Mouse (Mus musculus): ENCODE results near the gene Eef1e1.
A peak's percentile ranks its signal among the peaks of the same experiment; 100 is the strongest.
"Not testable (repeated sequence)": the region's sequence is repeated elsewhere in the genome, so short reads cannot be mapped to it uniquely, and the experiment has no call there.

The Eef1e1 gene

DNA sequence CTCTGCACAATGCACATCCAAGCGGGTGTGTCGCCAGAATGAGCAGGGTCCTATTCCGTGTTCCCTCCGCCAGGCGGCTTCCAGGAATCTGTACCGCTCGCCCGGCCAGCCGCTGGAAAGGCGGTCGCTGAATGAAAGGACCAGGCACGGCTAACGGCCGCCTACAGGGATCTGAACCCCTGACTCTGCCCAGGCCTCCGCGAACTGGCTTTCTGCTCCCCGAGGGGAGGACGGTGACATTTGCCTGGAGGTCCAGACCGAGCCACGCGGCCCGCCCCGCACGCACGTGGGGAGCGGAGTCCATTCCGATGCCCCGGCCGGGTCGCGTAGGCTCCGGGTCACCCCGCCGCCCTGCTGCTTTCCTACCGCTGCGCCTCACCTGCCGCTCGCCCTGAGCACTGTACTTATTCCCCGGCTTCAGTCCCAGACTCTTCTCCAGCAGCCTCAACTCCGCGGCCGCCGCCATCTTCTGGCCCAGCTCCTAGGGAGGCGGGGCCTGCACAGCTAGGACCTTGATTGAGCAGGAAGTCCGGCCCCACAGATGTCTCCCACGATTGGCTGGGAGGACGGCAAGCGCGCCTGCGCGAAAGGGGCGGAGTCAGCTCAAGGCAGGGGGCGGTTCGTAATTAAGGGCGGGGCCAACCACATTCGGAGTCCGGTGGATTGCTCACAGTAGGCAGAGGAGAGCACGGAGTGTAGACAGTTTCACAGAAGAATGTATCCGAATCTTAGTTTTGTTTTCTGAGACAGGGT lies at the start of gene Eef1e1:
Eef1e1 (minus strand) TSS at position 531 of the 753 bp plus-strand sequence.
- peak; percentile 96 to 97 for DNase-seq

DNA sequence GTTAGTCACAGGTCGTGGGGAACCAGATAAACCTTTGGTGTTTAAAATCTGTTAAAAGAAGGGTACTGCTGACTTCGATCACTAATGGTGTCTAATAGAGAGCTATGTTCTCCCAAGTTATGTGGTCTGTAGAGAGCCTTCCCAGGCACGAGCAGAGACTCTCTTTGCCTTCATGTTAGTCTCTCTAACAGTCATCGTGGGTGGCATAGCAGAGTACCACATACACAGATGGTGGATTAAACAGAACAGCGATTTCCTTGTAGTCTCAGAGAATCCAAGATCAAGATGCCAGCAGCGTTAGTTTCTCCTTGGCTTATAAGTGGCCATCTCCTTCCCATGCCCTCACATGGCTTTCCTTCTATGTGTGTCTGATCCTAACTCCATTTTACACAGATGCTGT lies 32.0 kb upstream of the Eef1e1 start:
- DNase-seq, result no peak

DNA sequence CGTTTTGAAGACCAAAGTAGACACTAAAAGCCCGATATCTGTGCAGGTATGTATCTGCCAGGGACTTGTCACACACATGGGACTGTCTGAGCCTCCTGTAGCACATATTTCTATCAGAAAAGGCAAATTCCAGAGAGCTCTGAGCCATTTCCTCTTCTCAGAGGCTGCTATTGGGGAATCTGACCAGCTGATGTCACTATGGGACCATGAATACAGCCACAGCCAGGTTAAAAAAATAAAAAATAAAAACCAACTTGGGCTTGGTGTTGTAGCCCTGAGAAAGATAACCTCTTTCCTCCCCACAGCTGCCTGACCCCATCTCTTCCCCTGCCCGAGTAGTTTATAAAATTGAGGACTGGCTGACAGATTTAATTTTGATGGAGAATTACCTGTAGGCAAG lies 31.2 kb upstream of the Eef1e1 start:
- no peak for DNase-seq

DNA sequence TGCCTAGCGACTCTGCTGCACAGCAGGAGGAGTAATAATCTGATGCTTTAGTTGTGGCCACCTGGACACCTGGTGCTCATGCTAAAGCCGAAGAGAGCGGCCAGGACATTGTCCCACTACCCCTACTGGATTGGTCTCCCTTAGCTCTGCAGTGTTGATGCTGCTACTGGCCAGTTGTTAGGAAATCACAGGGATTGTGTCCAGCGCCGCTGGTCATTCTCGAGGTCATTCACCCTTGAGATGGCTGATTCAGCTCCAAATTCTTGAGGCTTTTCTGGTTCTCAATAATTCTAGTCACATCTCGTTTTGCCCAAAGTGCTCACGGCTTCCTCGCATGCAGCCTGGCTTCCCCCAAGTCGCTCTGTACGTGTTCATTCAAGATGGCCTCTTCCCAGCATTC lies 29.9 kb upstream of the Eef1e1 start:
- no peak for DNase-seq

DNA sequence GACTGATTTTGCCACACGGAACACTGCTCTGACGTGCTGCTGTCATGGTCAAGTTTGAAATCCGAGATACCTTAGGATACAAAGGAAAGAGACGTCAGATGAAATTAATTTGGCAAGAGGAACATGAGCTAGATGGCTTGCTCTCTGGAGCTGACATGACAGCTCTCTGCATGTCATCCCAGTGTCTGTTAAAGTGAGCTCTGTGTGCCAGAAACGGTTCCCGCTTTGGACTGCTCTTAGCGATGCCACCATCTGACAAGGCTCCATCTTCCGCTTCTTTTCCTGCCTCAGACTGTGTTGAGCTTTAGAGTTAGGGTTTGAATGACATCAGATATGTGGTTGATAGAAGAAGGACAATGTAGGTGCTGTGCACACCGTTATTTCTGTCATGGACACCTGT lies 13.5 kb upstream of the Eef1e1 start:
- no peak for DNase-seq

DNA sequence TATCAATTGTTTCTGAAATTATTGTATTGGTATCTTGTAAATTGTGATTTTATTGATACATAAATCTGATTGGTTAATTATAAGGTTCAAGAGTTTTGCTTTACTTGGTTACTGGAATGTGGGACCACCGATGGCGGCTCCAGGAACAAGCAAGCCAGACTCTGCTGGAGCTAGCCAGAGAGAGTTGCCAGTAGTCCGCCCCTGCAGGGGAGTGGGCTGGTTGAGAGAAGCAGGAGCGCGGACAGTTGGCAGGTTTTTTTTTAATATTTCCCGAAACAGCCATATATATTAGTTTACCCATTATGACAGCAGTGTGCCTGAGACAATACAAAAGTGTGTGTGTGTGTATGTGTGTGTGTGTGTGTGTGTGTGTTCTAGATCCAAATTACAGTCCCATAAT lies 12.6 kb upstream of the Eef1e1 start:
- DNase-seq, result not testable (repeated sequence)

DNA sequence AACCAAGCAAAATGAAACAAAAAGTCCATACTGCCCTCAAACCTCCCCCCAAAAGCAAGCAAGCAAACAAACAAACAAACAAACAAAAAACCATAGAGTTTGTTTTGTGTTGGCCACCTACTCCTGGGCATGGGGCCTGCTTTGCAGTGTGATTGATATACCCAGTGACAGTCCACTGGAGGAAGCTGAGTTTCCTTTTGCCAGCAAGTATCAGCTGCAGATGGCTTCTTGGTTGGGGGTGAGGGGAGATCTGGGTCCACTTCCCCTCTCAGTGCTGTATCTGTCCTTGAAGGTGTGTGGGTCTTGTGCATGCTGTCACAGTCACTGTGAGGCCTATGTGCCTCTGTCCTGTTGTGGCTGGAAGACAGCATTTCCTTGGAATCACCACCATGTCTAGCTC lies 11.2 kb upstream of the Eef1e1 start:
- DNase-seq, result no peak

GRCm38 (mm10) chr13:38668514-38668913 lies 9.7 kb upstream of the Eef1e1 start:
- peak; percentile 40 to 44 for DNase-seq

DNA sequence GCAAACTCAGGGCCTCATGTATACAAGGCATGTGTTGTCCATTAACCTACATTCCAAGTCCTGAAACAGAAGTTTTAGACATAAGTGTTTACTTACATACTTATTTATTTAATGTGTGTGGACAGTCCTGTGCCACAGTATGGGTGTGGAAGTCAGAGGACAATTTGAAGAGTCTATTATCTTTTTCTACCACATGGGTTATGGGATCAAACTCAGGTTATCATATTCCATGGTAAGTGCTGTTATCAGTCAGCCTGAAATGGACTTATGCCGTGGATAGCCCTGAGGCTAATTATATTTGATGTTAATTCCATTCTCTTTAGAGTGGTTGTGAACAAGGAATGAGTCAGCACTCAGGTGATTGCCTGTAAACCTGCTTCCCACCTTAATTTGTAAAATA lies 5.9 kb upstream of the Eef1e1 start:
- DNase-seq, result no peak

- no peak for DNase-seq
These were observed 772 bp upstream of the Eef1e1 start for GRCm38 (mm10) chr13:38659524-38660136.

DNA sequence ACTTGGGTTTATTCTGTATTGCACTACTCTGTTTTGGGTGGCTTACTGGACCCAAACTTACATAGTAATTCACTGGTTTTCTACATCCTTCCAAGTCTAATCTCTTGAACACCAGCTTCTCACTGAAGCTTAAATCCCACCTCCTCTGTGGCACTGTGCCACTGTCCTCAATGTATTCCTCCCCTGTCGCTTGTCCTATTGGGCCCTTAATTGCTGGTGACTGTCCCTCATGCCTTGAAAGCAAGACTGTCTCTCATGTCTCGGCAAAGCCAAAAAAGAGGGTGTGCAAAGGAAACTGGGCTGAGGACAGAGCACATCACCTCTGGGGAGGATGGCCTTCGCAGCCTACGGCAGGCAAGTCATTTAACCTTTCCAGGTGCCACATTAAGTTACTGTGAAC lies 993 bp downstream of the Eef1e1 start:
- no peak for DNase-seq

DNA sequence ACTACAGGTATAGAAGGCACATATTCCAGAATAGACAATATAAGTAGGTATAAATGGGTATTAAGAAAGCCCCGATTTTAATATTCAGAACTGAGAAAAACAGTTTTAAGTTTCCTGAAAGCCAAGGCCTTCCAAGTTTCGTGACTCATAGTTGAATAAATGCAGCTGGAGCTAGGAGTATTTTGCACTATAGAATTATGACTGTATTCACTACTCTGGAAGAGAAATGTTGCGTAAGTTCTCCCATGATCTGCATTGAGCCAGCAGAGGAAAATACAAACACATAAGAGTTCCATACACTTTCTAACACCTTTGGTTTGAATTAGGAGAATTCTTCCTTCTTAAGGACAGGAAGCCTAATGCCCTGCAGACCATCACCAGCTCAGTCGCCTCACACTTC lies 8.6 kb downstream of the Eef1e1 start:
- DNase-seq, result no peak

DNA sequence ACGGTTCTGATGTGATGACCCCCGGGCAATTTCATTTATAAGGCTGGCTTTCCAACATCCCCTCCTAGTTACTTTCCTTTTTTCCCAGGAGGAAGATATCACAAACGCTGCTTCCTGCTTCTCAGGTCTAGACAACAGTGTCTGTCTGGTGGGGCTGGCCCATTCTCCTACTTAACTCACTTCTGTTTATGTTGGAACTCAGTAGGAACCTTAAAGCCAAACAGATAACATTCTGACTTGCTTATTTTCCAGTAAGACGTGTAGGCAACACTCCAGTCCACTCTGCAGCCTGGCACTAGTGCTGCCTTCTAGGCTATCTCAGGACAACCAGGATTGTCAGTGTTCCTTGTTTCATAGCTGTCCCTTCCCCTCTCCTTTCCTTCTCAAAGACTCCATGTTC lies 9.8 kb downstream of the Eef1e1 start:
- peak; percentile 12 to 32 for DNase-seq

DNA sequence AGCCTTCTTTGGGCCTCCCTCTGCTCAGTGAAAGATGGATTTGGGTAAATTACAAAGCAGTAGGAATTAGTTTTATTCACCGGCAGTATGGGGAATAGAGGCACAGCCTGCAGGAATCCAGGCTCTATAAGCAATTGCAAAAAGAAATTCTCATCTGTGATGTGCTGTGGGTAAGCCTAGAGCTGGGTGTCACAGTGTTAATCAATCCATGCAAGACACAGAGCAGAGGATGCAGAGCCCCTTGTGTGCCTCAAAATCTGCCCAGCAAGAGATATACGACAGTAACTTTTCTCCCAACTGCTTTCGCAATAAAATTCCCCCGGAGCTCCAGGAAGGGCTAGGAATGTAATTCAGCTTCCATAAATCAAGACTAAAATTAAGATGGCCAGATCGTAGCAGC lies 17.4 kb downstream of the Eef1e1 start:
- DNase-seq, result no peak

GRCm38 (mm10) chr13:38640961-38641360 lies 17.9 kb downstream of the Eef1e1 start:
- DNase-seq, result no peak

DNA sequence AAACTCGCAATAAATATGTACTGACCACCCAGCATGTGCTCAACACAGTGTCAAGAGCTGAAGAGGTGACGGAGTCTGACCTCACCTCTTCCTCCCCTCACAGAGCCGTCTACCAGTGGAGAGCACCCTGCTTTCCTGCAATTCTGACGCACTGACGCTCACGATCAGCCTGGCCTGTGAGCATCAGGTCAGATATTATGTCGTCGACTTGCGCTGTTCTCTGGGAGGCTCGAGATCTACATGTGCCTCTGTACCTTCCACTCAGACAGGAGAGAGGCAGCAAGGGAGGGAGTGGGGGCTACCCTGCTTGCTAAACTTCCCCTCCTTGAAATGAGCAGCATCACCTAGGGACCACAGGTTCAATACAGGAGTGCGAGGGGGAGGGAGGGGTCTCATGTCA lies 20.2 kb downstream of the Eef1e1 start:
- no peak for DNase-seq

DNA sequence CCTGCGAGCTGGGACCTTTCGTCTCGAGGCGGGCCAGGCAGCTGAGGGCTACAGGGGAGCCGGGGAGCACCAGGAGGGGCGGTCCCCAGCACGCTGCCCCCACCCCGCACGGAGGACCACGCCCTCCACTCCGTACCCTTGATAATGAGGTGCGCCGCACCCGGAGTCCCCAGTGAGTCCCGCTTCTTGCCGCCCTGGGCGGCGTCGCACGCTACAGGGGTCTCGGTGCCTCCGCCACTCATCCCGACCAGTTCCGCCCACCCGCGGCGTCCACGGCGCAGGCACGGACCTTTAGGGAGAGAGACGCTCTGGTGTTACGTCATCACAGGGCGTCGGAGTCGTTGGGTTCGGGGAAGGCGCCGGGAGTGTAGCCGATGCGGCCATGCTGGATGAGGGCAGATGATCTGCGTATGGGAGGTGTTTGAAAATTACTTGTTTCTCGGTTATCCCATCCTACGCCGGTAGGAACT lies 24.0 kb downstream of the Eef1e1 start, which contains the start of gene Bloc1s5:
Bloc1s5 (minus strand) TSS at position 310 of the 470 bp plus-strand sequence.
- peak; percentile 93 to 95 for DNase-seq

- no peak for DNase-seq
These were observed 24.5 kb downstream of the Eef1e1 start for GRCm38 (mm10) chr13:38634256-38634799.

DNA sequence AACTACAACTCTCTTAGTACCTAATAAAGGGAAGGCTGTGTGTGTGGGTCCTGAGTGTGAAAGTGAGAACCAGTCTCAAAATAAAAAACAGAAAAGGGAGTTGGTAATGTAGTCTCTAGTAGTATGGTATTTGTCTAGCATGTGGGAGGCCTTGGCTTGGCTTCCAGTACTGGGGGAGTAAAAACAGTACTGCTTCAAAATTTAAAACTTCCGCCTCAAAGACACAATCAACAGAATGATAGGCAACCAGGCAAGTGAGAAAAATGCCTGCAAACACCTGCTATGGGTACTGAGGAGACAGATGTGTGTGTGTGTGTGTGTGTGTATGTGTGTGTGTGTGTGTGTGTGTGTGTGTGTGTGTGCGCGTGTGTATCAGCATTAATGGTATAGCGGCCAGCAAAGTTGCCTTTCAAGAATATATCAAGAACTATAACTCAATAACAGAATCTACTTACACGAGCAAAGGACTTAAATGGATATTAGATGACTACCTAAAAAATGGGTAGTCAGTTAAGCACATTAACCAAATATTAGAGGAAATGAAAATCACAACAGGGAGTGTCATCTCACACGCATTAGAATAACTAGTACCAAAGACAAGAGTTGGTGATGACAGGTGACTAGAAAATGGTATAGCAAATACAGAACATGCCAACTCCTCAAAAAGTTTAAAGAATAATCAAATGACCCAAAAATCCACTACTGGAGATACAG lies 25.4 kb downstream of the Eef1e1 start:
- no peak for DNase-seq

DNA sequence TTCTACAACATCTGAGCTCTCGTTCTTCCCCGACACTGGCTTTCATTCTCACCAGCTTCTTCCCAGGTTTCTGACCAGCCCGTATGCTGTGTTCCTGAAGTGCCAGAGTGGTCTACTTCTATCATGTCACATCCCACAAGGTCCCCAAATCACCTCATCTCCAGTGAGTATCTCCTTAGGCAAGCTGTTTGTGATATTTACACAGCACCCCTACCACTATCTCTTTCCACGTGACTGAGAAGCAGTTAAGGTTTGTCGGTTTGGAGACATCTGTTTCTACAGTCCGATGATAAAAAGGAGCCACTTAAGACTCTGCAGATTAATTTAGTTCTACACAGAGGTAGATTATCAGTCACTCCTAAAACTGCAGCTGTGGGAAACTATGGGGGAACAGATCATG lies 26.3 kb downstream of the Eef1e1 start:
- no peak for DNase-seq

- no peak for DNase-seq
These were observed 32.7 kb downstream of the Eef1e1 start for GRCm38 (mm10) chr13:38626229-38626525.

DNA sequence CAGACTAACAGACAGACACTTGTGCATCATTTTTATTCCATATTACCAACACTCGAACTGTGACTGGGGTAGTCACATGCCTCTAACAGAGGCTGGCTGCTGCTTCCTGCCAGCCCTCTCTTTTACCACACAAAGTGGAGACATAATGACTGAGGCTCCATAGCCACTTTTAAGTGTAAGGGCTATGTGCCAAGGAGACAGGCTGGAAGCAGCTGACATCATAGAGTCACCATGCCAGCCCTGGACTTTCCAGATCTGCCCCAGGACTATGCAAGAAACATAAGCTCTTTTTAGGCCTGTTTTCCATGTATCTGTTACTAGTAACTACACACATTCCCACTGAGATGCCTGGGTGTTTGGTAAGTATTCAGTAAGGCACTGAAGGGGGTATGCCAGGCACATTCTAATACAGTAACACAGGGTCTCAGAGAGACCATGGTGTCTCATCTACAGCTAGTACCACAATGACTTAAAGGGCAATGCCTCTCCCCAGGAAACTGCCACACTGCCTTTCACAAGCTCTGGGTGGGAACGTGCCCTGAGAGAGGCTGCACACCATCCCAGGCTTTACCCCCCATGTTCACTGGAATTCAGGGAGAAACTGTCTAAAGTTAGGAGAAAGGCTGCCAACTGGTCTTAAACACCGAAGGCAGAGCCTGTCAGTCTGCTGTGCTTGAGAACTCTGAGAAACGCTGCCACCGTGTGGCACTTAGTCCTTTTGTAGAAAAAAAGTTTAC lies 33.2 kb downstream of the Eef1e1 start:
- DNase-seq, result peak; percentile 32 to 36

GRCm38 (mm10) chr13:38624292-38624902 lies 34.5 kb downstream of the Eef1e1 start:
- no peak for DNase-seq
